Mouse (Mus musculus): ENCODE results near the gene Nme8. TPM values are rescaled to one million over a fixed set of nuclear protein-coding genes. Genes with fewer than 3 reads are reported as not detected.

Nme8 gene
- polyA plus RNA-seq, 1 experiment from 2014 or later = not detected

- Histone ChIP-seq H3K4me3 (ENCODE audit: low read depth, low read length) (no peak overlapping the region), H3K27me3 (replicated peaks; ENCODE audit: control insufficient read depth, insufficient read depth, low read length) (no peaks in the 10 kb centered on the region), H3K9me3 (ENCODE audit: control insufficient read depth, low read length) (no peaks in the 10 kb centered on the region), H3K4me2 (ENCODE audit: low read length) (no peak overlapping the region), H3K9ac (ENCODE audit: low read length) (no peak overlapping the region), H3K36me3 (ENCODE audit: control insufficient read depth, insufficient read depth, low read length) (no peaks in the 10 kb centered on the region), H3K4me1 (replicated peaks; ENCODE audit: control insufficient read depth, insufficient read depth, low read length) (no peaks in the 10 kb centered on the region), H3K27ac (ENCODE audit: low read depth) (no peak overlapping the region)
- DNase-seq (ENCODE audit: low spot score) = no peak
- ATAC-seq (replicated peaks; ENCODE audit: low FRiP score, low TSS enrichment, low read depth) = no peak
- WGBS = 76% methylated on average over 1 of the region's 1 CpGs
Measured at GRCm38 (mm10) chr13:19613426-19613825, 84.2 kb downstream of the Nme8 start.

- no peaks in the 10 kb centered on the region for H3K27me3 ChIP-seq (replicated peaks; ENCODE audit: control insufficient read depth, insufficient read depth, low read length)
- 85% methylated on average over 3 of the region's 3 CpGs for WGBS
- no peak for ATAC-seq (replicated peaks; ENCODE audit: low FRiP score, low TSS enrichment, low read depth)
Measured at GRCm38 (mm10) chr13:19612963-19613362, 84.6 kb downstream of the Nme8 start.

GRCm38 (mm10) chr13:19612348-19612747, 85.2 kb downstream of the Nme8 start:
- Histone ChIP-seq H3K4me2 (ENCODE audit: low read length) (no peak overlapping the region), H3K9me3 (ENCODE audit: control insufficient read depth, low read length) (no peaks in the 10 kb centered on the region), H3K9ac (ENCODE audit: low read length) (no peak overlapping the region), H3K36me3 (ENCODE audit: control insufficient read depth, insufficient read depth, low read length) (no peaks in the 10 kb centered on the region), H3K27me3 (replicated peaks; ENCODE audit: control insufficient read depth, insufficient read depth, low read length) (no peaks in the 10 kb centered on the region), H3K4me3 (ENCODE audit: low read depth, low read length) (no peak overlapping the region), H3K27ac (ENCODE audit: low read depth) (no peak overlapping the region), H3K4me1 (replicated peaks; ENCODE audit: control insufficient read depth, insufficient read depth, low read length) (no peaks in the 10 kb centered on the region)
- ATAC-seq (replicated peaks; ENCODE audit: low FRiP score, low TSS enrichment, low read depth) = no peak
- DNase-seq (ENCODE audit: low spot score) = no peak
- WGBS = 79% methylated on average over 1 of the region's 1 CpGs

More at GRCm38 (mm10) chr13:19612963-19613362, 84.6 kb downstream of the Nme8 start:
- H3K9me3 ChIP-seq (ENCODE audit: control insufficient read depth, low read length) = no peaks in the 10 kb centered on the region
- H3K4me3 ChIP-seq (ENCODE audit: low read depth, low read length) = no peak overlapping the region
- no peak overlapping the region for H3K27ac ChIP-seq (ENCODE audit: low read depth)
- H3K4me1 ChIP-seq (replicated peaks; ENCODE audit: control insufficient read depth, insufficient read depth, low read length) = no peaks in the 10 kb centered on the region
- no peak overlapping the region for H3K9ac ChIP-seq (ENCODE audit: low read length)
- no peaks in the 10 kb centered on the region for H3K36me3 ChIP-seq (ENCODE audit: control insufficient read depth, insufficient read depth, low read length)
- no peak overlapping the region for H3K4me2 ChIP-seq (ENCODE audit: low read length)
- DNase-seq (ENCODE audit: low spot score) = no peak

- ATAC-seq (replicated peaks; ENCODE audit: low FRiP score, low TSS enrichment, low read depth) = no peak
- H3K27ac ChIP-seq (ENCODE audit: low read depth) = no peak overlapping the region
Measured at GRCm38 (mm10) chr13:19608120-19608519, 89.5 kb downstream of the Nme8 start.

GRCm38 (mm10) chr13:19604916-19605315, 92.7 kb downstream of the Nme8 start:
- H3K4me1 ChIP-seq (replicated peaks; ENCODE audit: control insufficient read depth, insufficient read depth, low read length) = no peaks in the 10 kb centered on the region
- H3K36me3 ChIP-seq (ENCODE audit: control insufficient read depth, insufficient read depth, low read length) = no peaks in the 10 kb centered on the region
- DNase-seq (ENCODE audit: low spot score) = no peak
- H3K27ac ChIP-seq (ENCODE audit: low read depth) = no peak overlapping the region
- no peak overlapping the region for H3K4me2 ChIP-seq (ENCODE audit: low read length)
- ATAC-seq (replicated peaks; ENCODE audit: low FRiP score, low TSS enrichment, low read depth) = no peak
- no peaks in the 10 kb centered on the region for H3K9me3 ChIP-seq (ENCODE audit: control insufficient read depth, low read length)
- no peak overlapping the region for H3K4me3 ChIP-seq (ENCODE audit: low read depth, low read length)
- no peak overlapping the region for H3K9ac ChIP-seq (ENCODE audit: low read length)
- H3K27me3 ChIP-seq (replicated peaks; ENCODE audit: control insufficient read depth, insufficient read depth, low read length) = no peaks in the 10 kb centered on the region

More at GRCm38 (mm10) chr13:19608120-19608519, 89.5 kb downstream of the Nme8 start:
- no peak overlapping the region for H3K9ac ChIP-seq (ENCODE audit: low read length)
- H3K4me1 ChIP-seq (replicated peaks; ENCODE audit: control insufficient read depth, insufficient read depth, low read length) = no peaks in the 10 kb centered on the region
- H3K4me3 ChIP-seq (ENCODE audit: low read depth, low read length) = no peak overlapping the region
- H3K27me3 ChIP-seq (replicated peaks; ENCODE audit: control insufficient read depth, insufficient read depth, low read length) = no peaks in the 10 kb centered on the region
- H3K4me2 ChIP-seq (ENCODE audit: low read length) = no peak overlapping the region
- no peaks in the 10 kb centered on the region for H3K9me3 ChIP-seq (ENCODE audit: control insufficient read depth, low read length)
- DNase-seq (ENCODE audit: low spot score) = no peak
- H3K36me3 ChIP-seq (ENCODE audit: control insufficient read depth, insufficient read depth, low read length) = no peaks in the 10 kb centered on the region

GRCm38 (mm10) chr13:19603719-19604118, 93.9 kb downstream of the Nme8 start:
- ATAC-seq (replicated peaks; ENCODE audit: low FRiP score, low TSS enrichment, low read depth) = no peak
- no peak for DNase-seq (ENCODE audit: low spot score)
- Histone ChIP-seq H3K36me3 (ENCODE audit: control insufficient read depth, insufficient read depth, low read length) (no peaks in the 10 kb centered on the region), H3K27ac (ENCODE audit: low read depth) (no peak overlapping the region), H3K4me3 (ENCODE audit: low read depth, low read length) (no peak overlapping the region), H3K9ac (ENCODE audit: low read length) (no peak overlapping the region), H3K27me3 (replicated peaks; ENCODE audit: control insufficient read depth, insufficient read depth, low read length) (no peaks in the 10 kb centered on the region), H3K9me3 (ENCODE audit: control insufficient read depth, low read length) (no peaks in the 10 kb centered on the region), H3K4me1 (replicated peaks; ENCODE audit: control insufficient read depth, insufficient read depth, low read length) (no peaks in the 10 kb centered on the region), H3K4me2 (ENCODE audit: low read length) (no peak overlapping the region)
- 74% methylated on average over 1 of the region's 1 CpGs for WGBS

GRCm38 (mm10) chr13:19602531-19602930, 95.1 kb downstream of the Nme8 start:
- WGBS = 92% methylated on average over 1 of the region's 1 CpGs
- ATAC-seq (replicated peaks; ENCODE audit: low FRiP score, low TSS enrichment, low read depth) (no peak), DNase-seq (ENCODE audit: low spot score) (no peak)
- Histone ChIP-seq H3K4me1 (replicated peaks; ENCODE audit: control insufficient read depth, insufficient read depth, low read length) (no peaks in the 10 kb centered on the region), H3K4me2 (ENCODE audit: low read length) (no peak overlapping the region), H3K27ac (ENCODE audit: low read depth) (no peak overlapping the region), H3K4me3 (ENCODE audit: low read depth, low read length) (no peak overlapping the region), H3K36me3 (ENCODE audit: control insufficient read depth, insufficient read depth, low read length) (no peaks in the 10 kb centered on the region), H3K9me3 (ENCODE audit: control insufficient read depth, low read length) (no peaks in the 10 kb centered on the region), H3K27me3 (replicated peaks; ENCODE audit: control insufficient read depth, insufficient read depth, low read length) (no peaks in the 10 kb centered on the region), H3K9ac (ENCODE audit: low read length) (no peak overlapping the region)

- WGBS = 78% methylated on average over 6 of the region's 6 CpGs
Measured at GRCm38 (mm10) chr13:19599242-19599641, 98.4 kb downstream of the Nme8 start.

GRCm38 (mm10) chr13:19595141-19595540, 102.5 kb downstream of the Nme8 start:
- H3K4me3 ChIP-seq (ENCODE audit: low read depth, low read length) = no peak overlapping the region
- no peak overlapping the region for H3K9ac ChIP-seq (ENCODE audit: low read length)
- no peak for DNase-seq (ENCODE audit: low spot score)
- WGBS = 97% methylated on average over 1 of the region's 1 CpGs
- no peak for ATAC-seq (replicated peaks; ENCODE audit: low FRiP score, low TSS enrichment, low read depth)
- H3K36me3 ChIP-seq (ENCODE audit: control insufficient read depth, insufficient read depth, low read length) = no peaks in the 10 kb centered on the region
- H3K4me1 ChIP-seq (replicated peaks; ENCODE audit: control insufficient read depth, insufficient read depth, low read length) = no peaks in the 10 kb centered on the region
- H3K4me2 ChIP-seq (ENCODE audit: low read length) = no peak overlapping the region
- no peaks in the 10 kb centered on the region for H3K27me3 ChIP-seq (replicated peaks; ENCODE audit: control insufficient read depth, insufficient read depth, low read length)
- H3K27ac ChIP-seq (ENCODE audit: low read depth) = no peak overlapping the region
- no peaks in the 10 kb centered on the region for H3K9me3 ChIP-seq (ENCODE audit: control insufficient read depth, low read length)

More at GRCm38 (mm10) chr13:19599242-19599641, 98.4 kb downstream of the Nme8 start:
- Histone ChIP-seq H3K4me1 (replicated peaks; ENCODE audit: control insufficient read depth, insufficient read depth, low read length) (no peaks in the 10 kb centered on the region), H3K9me3 (ENCODE audit: control insufficient read depth, low read length) (no peaks in the 10 kb centered on the region), H3K9ac (ENCODE audit: low read length) (no peak overlapping the region), H3K4me2 (ENCODE audit: low read length) (no peak overlapping the region), H3K27me3 (replicated peaks; ENCODE audit: control insufficient read depth, insufficient read depth, low read length) (no peaks in the 10 kb centered on the region), H3K36me3 (ENCODE audit: control insufficient read depth, insufficient read depth, low read length) (no peaks in the 10 kb centered on the region), H3K4me3 (ENCODE audit: low read depth, low read length) (no peak overlapping the region), H3K27ac (ENCODE audit: low read depth) (no peak overlapping the region)
- no peak for ATAC-seq (replicated peaks; ENCODE audit: low FRiP score, low TSS enrichment, low read depth)
- no peak for DNase-seq (ENCODE audit: low spot score)
